Mouse (Mus musculus) embryonic fibroblast, embryonic 13.5 days (primary cell): ENCODE data around the gene Gm8068. TPM values are rescaled to one million over a fixed set of nuclear protein-coding genes. Genes with fewer than 3 reads are reported as not detected.
"Not testable (repeated sequence)": the region's sequence is repeated elsewhere in the genome, so short reads cannot be mapped to it uniquely, and the experiment has no call there.

Experiments
- H3K27ac ChIP-seq: 2 replicates; pipeline ENCODE4 v1.5.1; 2012; ENCODE audit warnings: low read length, control low read depth, inconsistent platforms; ENCODE audit not compliant: insufficient read depth
- H3K4me1 ChIP-seq: 2 replicates; pipeline ENCODE4 v1.6.1; 2011; ENCODE audit warnings: low read length; ENCODE audit not compliant: control insufficient read depth, insufficient read depth
- H3K4me3 ChIP-seq: 2 replicates; pipeline ENCODE4 v1.5.1; 2011; ENCODE audit warnings: mild to moderate bottlenecking, control low read depth, low read length; ENCODE audit not compliant: insufficient read depth
- polyA plus RNA-seq: library from polyadenylated mRNA; stranded (reverse); fragments of >200 nt; gene quantifications from 2 replicates; pipeline ENCODE4 v1.2.4, GENCODE M21; 2011; ENCODE audit warnings: low read depth; ENCODE audit not compliant: missing spikeins, insufficient read length

The Gm8068 gene
- not detected in 2 replicates for polyA plus RNA-seq

DNA sequence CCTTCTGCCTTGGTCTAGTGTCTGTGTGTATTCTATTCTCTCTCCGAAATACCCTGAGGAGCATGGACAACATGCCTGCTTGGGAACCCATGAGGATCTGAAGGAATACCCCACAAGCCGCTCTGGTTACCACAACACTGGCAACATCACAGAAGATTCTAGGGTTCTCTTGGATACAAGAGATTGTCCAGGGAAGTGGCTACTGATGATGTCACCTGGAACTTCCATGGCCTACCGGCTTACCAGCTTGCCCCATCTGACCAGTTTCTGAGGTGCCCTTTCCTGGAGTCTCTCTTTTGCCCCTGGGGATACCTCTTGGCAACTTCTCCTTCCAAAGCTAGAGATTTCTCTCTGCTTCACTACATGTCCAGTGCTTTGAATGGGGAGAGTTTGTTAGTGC lies at the start of gene Gm8068:
Gm8068 (minus strand) TSS at position 101 of the 400 bp plus-strand sequence.
- H3K4me1 ChIP-seq, H3K27ac ChIP-seq, H3K4me3 ChIP-seq: not testable (repeated sequence)

DNA sequence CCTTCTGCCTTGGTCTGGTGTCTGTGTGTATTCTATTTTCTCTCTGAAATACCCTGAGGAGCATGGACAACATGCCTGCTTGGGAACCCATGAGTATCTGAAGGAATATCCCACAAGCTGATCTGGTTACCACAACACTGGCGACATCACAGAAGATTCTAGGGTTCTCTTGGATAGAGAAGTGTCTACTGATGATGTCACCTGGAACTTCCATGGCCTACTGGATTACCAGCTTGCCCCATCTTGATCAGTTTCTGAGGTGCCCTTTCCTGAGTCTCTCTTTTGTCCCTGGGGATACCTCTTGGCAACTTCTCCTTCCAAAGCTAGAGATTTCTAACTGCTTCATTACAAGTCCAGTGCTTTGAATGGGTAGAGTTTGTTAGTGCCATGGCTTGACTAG lies 48.8 kb upstream of the Gm8068 start, which contains the start of gene Gm7929:
Gm7929 (minus strand) TSS at position 101 of the 400 bp plus-strand sequence.
- H3K4me1 ChIP-seq, H3K4me3 ChIP-seq, H3K27ac ChIP-seq: not testable (repeated sequence)

DNA sequence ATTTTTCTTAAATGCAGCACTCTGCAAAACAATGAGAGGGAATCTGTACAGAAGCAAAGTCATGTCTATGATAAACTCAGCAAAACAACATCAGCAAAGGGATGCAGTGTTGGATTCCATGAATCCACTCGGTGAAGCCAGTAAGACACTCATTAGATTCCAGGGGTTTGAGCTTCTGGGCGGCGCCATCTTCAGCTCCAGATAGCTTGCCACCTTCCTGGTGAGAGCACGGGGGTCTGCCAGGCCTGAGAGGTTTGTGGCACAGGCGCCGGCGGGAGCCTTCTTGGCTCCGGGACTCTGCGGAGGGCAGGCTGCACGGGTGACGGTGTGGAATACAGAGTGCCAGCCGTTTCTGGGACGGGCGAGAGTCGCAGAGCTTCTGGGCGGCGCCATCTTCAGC lies 21.8 kb upstream of the Gm8068 start:
- not testable (repeated sequence) for H3K4me3 ChIP-seq, H3K4me1 ChIP-seq, H3K27ac ChIP-seq

DNA sequence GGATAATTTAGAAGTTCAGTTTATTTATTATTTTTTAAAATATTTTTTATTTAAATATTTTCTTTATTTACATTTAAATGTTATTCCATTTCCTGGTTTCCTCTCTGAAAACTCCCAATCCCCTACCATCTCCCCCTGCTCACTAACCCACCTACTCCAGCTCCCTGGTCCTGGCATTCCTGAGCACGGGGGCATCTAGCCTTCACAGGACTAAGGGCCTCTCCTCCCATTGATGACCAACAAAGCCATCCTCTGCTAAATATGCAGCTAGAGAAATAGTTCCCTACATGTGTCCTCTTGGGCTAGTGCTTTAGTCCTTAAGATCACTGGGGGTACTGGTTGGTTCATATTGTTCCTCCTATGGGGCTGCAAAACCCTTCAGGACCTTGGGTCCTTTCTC lies 15.5 kb upstream of the Gm8068 start:
- not testable (repeated sequence) for H3K4me3 ChIP-seq, H3K4me1 ChIP-seq, H3K27ac ChIP-seq

DNA sequence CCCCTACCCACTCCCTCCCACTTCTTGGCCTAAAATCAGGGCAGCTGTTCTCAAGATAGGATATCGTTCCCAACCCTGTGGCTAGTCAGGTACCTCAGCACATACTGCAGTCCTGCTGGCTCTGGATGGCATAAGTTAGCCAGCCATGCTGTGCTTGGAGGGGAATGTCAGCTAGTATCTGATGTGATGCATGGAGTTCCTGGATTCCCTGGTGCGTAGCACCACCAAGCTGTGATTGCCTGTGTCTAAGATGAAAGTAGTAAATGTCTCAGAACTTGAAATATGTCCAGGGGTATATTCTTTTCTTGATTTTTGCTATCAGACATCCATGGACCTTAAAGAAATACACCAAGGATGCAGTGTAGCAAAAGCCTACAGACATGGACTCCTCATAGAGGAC lies 53.5 kb downstream of the Gm8068 start:
- H3K4me3 ChIP-seq, H3K4me1 ChIP-seq, H3K27ac ChIP-seq: not testable (repeated sequence)

Other genes starting within 250 kb of the Gm8068 start
- gene Gm7954, start 248.4 kb downstream of the Gm8068 start, polyA plus RNA-seq: not detected in 2 replicates
- not detected in 2 replicates for gene Gm3486, start 212.4 kb downstream of the Gm8068 start, polyA plus RNA-seq
- gene Gm7970, start 146.3 kb downstream of the Gm8068 start, polyA plus RNA-seq: not detected in 2 replicates
- gene 1700049E17Rik2, start 128.7 kb downstream of the Gm8068 start, polyA plus RNA-seq: not detected in 2 replicates
- not detected in 2 replicates for gene Gm3072, start 77.3 kb downstream of the Gm8068 start, polyA plus RNA-seq
- not detected in 2 replicates for gene Gm3676, start 55.4 kb downstream of the Gm8068 start, polyA plus RNA-seq
- not detected in 2 replicates for gene Gm7929, start 48.7 kb upstream of the Gm8068 start, polyA plus RNA-seq
- gene Gm47189, start 70.6 kb upstream of the Gm8068 start, polyA plus RNA-seq: not detected in 2 replicates
- not detected in 2 replicates for gene Gm7980, start 205.4 kb upstream of the Gm8068 start, polyA plus RNA-seq
- gene 1700049E17Rik1, start 223.1 kb upstream of the Gm8068 start, polyA plus RNA-seq: not detected in 2 replicates
- gene 1700024B05Rik, start 242.1 kb upstream of the Gm8068 start, polyA plus RNA-seq: not detected in 2 replicates